Mouse (Mus musculus) small intestine, adult 2 months (tissue): ENCODE results near the gene Slit2.

ENCODE experiments used
- CTCF ChIP-seq: fragments of 200-500 bp; IDR thresholded peaks from 2 replicates; pipeline ENCODE4 v1.5.1; 2012; ENCODE audit warnings: low read depth, mild to moderate bottlenecking, control low read depth, inconsistent platforms, low read length, moderate library complexity, mixed read lengths; ENCODE audit not compliant: insufficient replicate concordance, insufficient read length; ENCODE audit errors: extremely low read depth
- POLR2A ChIP-seq: fragments of 200-500 bp; IDR thresholded peaks from 2 replicates; pipeline ENCODE4 v1.6.1; 2012; ENCODE audit warnings: low read depth, mild to moderate bottlenecking, control low read depth, inconsistent platforms, low read length, moderate library complexity

- TF ChIP-seq POLR2A = no peak
- TF ChIP-seq CTCF = no peak
Observed at GRCm38 (mm10) chr5:48349309-48349708, 366.4 kb downstream of the Slit2 start.
